Mouse (Mus musculus): ENCODE measurements around the gene Strbp.

Strbp gene

GRCm38 (mm10) chr2:37703230-37703954 is at the start of gene Strbp:
Strbp (minus strand) TSS chr2:37703859.
- CTCF ChIA-PET: interaction anchor here (0.9 kb wide), 1 partner anchor 28 kb away, joined by 4 read pairs; no protein-coding TSS in a partner anchor

- CTCF ChIA-PET: interaction anchor here (0.5 to 0.8 kb wide), 2 partner anchors 37 to 105 kb away, joined by 3 to 10 read pairs; no protein-coding TSS in a partner anchor
Measured at GRCm38 (mm10) chr2:37751114-37751513, 47.5 kb upstream of the Strbp start.

- CTCF ChIA-PET: interaction anchor here (0.6 to 1.0 kb wide), 2 partner anchors 11 to 12 kb away, joined by 3 to 4 read pairs; no protein-coding TSS in a partner anchor
Measured at GRCm38 (mm10) chr2:37749323-37749722, 45.7 kb upstream of the Strbp start.

GRCm38 (mm10) chr2:37748442-37749066 is 44.9 kb upstream of the Strbp start:
- CTCF ChIA-PET: no interaction called here

- CTCF ChIA-PET: no interaction called here
Measured at GRCm38 (mm10) chr2:37747909-37748308, 44.2 kb upstream of the Strbp start.

GRCm38 (mm10) chr2:37746293-37747049 is 42.8 kb upstream of the Strbp start:
- CTCF ChIA-PET: interaction anchor here (0.6 kb wide), 1 partner anchor 145 kb away, joined by 8 read pairs; no protein-coding TSS in a partner anchor

- CTCF ChIA-PET: interaction anchor here (0.6 kb wide), 1 partner anchor 160 kb away, joined by 5 read pairs; no protein-coding TSS in a partner anchor
Measured at GRCm38 (mm10) chr2:37744773-37745395, 41.2 kb upstream of the Strbp start.

- CTCF ChIA-PET: no interaction called here
Measured at GRCm38 (mm10) chr2:37741806-37742554, 38.3 kb upstream of the Strbp start.

GRCm38 (mm10) chr2:37735807-37736188 is 32.1 kb upstream of the Strbp start:
- CTCF ChIA-PET: interaction anchor here (0.7 kb wide), 1 partner anchor 188 kb away, joined by 7 read pairs; no protein-coding TSS in a partner anchor

- CTCF ChIA-PET: interaction anchor here (0.6 kb wide), 1 partner anchor 295 kb away, joined by 3 read pairs; no protein-coding TSS in a partner anchor
Measured at GRCm38 (mm10) chr2:37734979-37735806, 31.5 kb upstream of the Strbp start.

GRCm38 (mm10) chr2:37731241-37731801 is 27.7 kb upstream of the Strbp start:
- CTCF ChIA-PET: interaction anchor here (0.8 kb wide), 2 partner anchors 19 to 29 kb away, joined by 3 to 4 read pairs; no protein-coding TSS in a partner anchor

- CTCF ChIA-PET: no interaction called here
Measured at GRCm38 (mm10) chr2:37724231-37724630, 20.6 kb upstream of the Strbp start.

GRCm38 (mm10) chr2:37723501-37724090 is 19.9 kb upstream of the Strbp start:
- CTCF ChIA-PET: no interaction called here

- CTCF ChIA-PET: interaction anchor here (0.6 kb wide), 1 partner anchor 14 kb away, joined by 9 read pairs; no protein-coding TSS in a partner anchor
Measured at GRCm38 (mm10) chr2:37722674-37723465, 19.2 kb upstream of the Strbp start.

GRCm38 (mm10) chr2:37716266-37716665 is 12.6 kb upstream of the Strbp start:
- CTCF ChIA-PET: no interaction called here

GRCm38 (mm10) chr2:37715364-37715763 is 11.7 kb upstream of the Strbp start:
- CTCF ChIA-PET: no interaction called here

- CTCF ChIA-PET: interaction anchor here (1.0 kb wide), 1 partner anchor 37 kb away, joined by 3 read pairs; no protein-coding TSS in a partner anchor
Measured at GRCm38 (mm10) chr2:37713100-37713499, 9.4 kb upstream of the Strbp start.

- CTCF ChIA-PET: no interaction called here
Measured at GRCm38 (mm10) chr2:37708835-37709234, 5.2 kb upstream of the Strbp start.

Measured in spleen, embryonic (tissue).